Mouse (Mus musculus) kidney, embryonic 15.5 days (tissue): Measurements from ENCODE around the gene Ptgis. TPM values are rescaled to one million over a fixed set of nuclear protein-coding genes. Genes with fewer than 3 reads are reported as not detected.

ENCODE experiments used
- ATAC-seq: fragments of 200-750 bp; cut with Nextera tagmentation; replicated peaks from 2 replicates; pipeline ENCODE4 v1.8.0; 2017; ENCODE audit warnings: moderate TSS enrichment; ENCODE audit not compliant: low FRiP score
- H3K27ac ChIP-seq: fragments of 300-500 bp; sonication (generic); 2 replicates; pipeline ENCODE4 v1.5.1; 2015; ENCODE audit warnings: mild to moderate bottlenecking, inconsistent platforms
- H3K27me3 ChIP-seq: fragments of 300-500 bp; sonication (generic); 2 replicates; pipeline ENCODE4 v1.6.1; 2015; ENCODE audit warnings: inconsistent platforms
- H3K36me3 ChIP-seq: fragments of 300-500 bp; sonication (generic); 2 replicates; pipeline ENCODE4 v1.6.1; 2015; ENCODE audit warnings: inconsistent platforms
- H3K4me1 ChIP-seq: fragments of 300-500 bp; sonication (generic); 2 replicates; pipeline ENCODE4 v1.6.1; 2015; ENCODE audit warnings: inconsistent platforms
- H3K4me2 ChIP-seq: fragments of 300-500 bp; sonication (generic); 2 replicates; pipeline ENCODE4 v1.6.1; 2015; ENCODE audit warnings: moderate library complexity, mild to moderate bottlenecking, inconsistent platforms
- H3K4me3 ChIP-seq: fragments of 300-500 bp; sonication (generic); replicated peaks from 2 replicates; pipeline ENCODE4 v1.5.1; 2015; ENCODE audit warnings: mild to moderate bottlenecking, inconsistent platforms
- H3K9ac ChIP-seq: fragments of 300-500 bp; sonication (generic); 2 replicates; pipeline ENCODE4 v1.6.1; 2015; ENCODE audit warnings: mild to moderate bottlenecking, inconsistent platforms
- H3K9me3 ChIP-seq: fragments of 300-500 bp; sonication (generic); replicated peaks from 2 replicates; pipeline ENCODE4 v1.6.1; 2016; ENCODE audit warnings: inconsistent platforms
- WGBS: fragments of 180-500 bp; shearing (Covaris S2); methylation state at CpG from one replicate; pipeline ENCODE4 v1.1.7; 2015; ENCODE audit warnings: mixed read lengths; 5-methylcytosine and 5-hydroxymethylcytosine counted together
- polyA plus RNA-seq: library from polyadenylated mRNA; unstranded; fragments of >200 nt; fragmentation: Nextera tagmentation; extraction: Ambion mirVana; gene quantifications from 2 replicates; pipeline ENCODE4 v1.2.1, GENCODE M21; 2015

Ptgis gene
- polyA plus RNA-seq, 1 experiment from 2014 or later: 21.1 TPM

DNA sequence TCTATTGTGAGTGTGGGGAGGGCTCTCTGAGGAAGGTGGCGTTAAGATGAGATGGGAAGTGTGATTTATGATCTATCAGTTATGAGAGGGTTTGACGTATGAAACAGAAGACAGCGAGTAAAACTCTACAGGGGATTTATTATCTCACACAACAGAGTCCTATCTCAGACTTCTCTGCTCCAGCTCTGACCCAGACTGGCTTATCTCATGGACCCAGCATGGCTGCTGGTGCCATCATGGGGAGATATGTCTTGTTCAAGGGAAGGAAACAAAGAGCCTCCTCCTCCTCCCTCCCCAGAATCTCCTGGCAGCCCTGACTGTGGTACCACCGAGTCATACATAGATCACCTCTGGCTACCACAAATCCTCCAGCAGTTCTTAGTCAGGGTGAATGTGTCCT lies 98.6 kb downstream of the Ptgis start:
- Histone ChIP-seq H3K9me3 (no peaks in the 10 kb centered on the region), H3K27ac (no peak overlapping the region), H3K9ac (no peak overlapping the region), H3K27me3 (peaks cover 4% of the 10 kb centered on the region), H3K36me3 (no peaks in the 10 kb centered on the region), H3K4me1 (peaks cover 18% of the 10 kb centered on the region), H3K4me2 (no peak overlapping the region), H3K4me3 (no peak overlapping the region)
- no peak for ATAC-seq
- WGBS: 76% methylated on average over 4 of the region's 4 CpGs

Other genes with a start within 250 kb of the Ptgis start
- gene Stau1, start 244.3 kb downstream of the Ptgis start, polyA plus RNA-seq: 86.4 and 88.7 TPM in 2 replicates
- 57.7 and 59.4 TPM in 2 replicates for gene Ddx27, start 225.4 kb downstream of the Ptgis start, polyA plus RNA-seq
- gene Znfx1, start 177.6 kb downstream of the Ptgis start, polyA plus RNA-seq: 9.5 and 10.2 TPM in 2 replicates
- 0.95 and 1.9 TPM in 2 replicates for gene Kcnb1, start 50.4 kb downstream of the Ptgis start, polyA plus RNA-seq
- gene B4galt5, start 108.6 kb upstream of the Ptgis start, polyA plus RNA-seq: 9.6 and 12.7 TPM in 2 replicates
- 21.9 and 27.1 TPM in 2 replicates for gene Slc9a8, start 181.1 kb upstream of the Ptgis start, polyA plus RNA-seq